In genomic region chr4:143413621-143414020, GRCm38 (mm10) we compare ENCODE assay signal across 21 mouse cellular contexts. TPM values are rescaled to one million over a fixed set of nuclear protein-coding genes. Genes with fewer than 3 reads are reported as not detected.
A peak's percentile ranks its signal among the peaks of the same experiment; 100 is the strongest.
DNase-seq lines count a peak whose midpoint lies in the region; ATAC-seq lines count a peak whose summit lies in the region.
"Had no signal": no experiment of that assay in that cellular context is flagged by ENCODE, and none has a peak within 500 bp of the region (broad histone marks: within the 10 kb centered on the region; RNA-seq: fewer than 3 reads in every experiment).

No protein-coding gene starts in this region.

- H3K9me3 ChIP-seq in hindbrain, embryonic 10.5 days = peaks cover 6% of the 10 kb centered on the region
- H3K9me3 ChIP-seq in hindbrain, embryonic 16.5 days (ENCODE audit: control insufficient read depth, low read length) = no peaks in the 10 kb centered on the region
- no peaks in the 10 kb centered on the region for H3K9me3 ChIP-seq in midbrain, embryonic 12.5 days
- no peaks in the 10 kb centered on the region; the same call in 1 of the 2 replicates for H3K9me3 ChIP-seq in midbrain, embryonic 13.5 days
- H3K9me3 ChIP-seq in neural tube, embryonic 15.5 days (replicated peaks) = no peaks in the 10 kb centered on the region

- peaks cover 47% of the 10 kb centered on the region for H3K36me3 ChIP-seq in hindbrain, embryonic 10.5 days
- H3K36me3 ChIP-seq in hindbrain, embryonic 16.5 days (ENCODE audit: control insufficient read depth, insufficient read depth, low read length) = peaks cover 33% of the 10 kb centered on the region
- H3K36me3 ChIP-seq in midbrain, embryonic 12.5 days = peaks cover 45% of the 10 kb centered on the region
- H3K36me3 ChIP-seq in midbrain, embryonic 13.5 days = peaks cover 45% of the 10 kb centered on the region
- peaks cover 45% of the 10 kb centered on the region for H3K36me3 ChIP-seq in neural tube, embryonic 15.5 days

- no peaks in the 10 kb centered on the region for H3K27me3 ChIP-seq in hindbrain, embryonic 10.5 days (ENCODE audit: insufficient read depth, poor library complexity, severe bottlenecking)
- no peaks in the 10 kb centered on the region for H3K27me3 ChIP-seq in hindbrain, embryonic 16.5 days (replicated peaks; ENCODE audit: control insufficient read depth, insufficient read depth, low read length)
- 0 out of 2 replicates have a peak, but pooled peaks cover 7% of the 10 kb centered on the region for H3K27me3 ChIP-seq in midbrain, embryonic 12.5 days
- H3K27me3 ChIP-seq in midbrain, embryonic 13.5 days = peaks cover 2% of the 10 kb centered on the region; the same call in 1 of the 2 replicates
- peaks cover 6% of the 10 kb centered on the region; the same call in 1 of the 2 replicates for H3K27me3 ChIP-seq in neural tube, embryonic 15.5 days (replicated peaks)
- H3K27me3 ChIP-seq: limb, embryonic 12.5 days had no signal

- H3K27ac ChIP-seq in hindbrain, embryonic 10.5 days = no peak overlapping the region
- H3K27ac ChIP-seq in hindbrain, embryonic 16.5 days (ENCODE audit: low read depth, low read length) = no peak overlapping the region
- H3K27ac ChIP-seq in midbrain, embryonic 12.5 days (replicated peaks) = no peak overlapping the region
- no peak overlapping the region for H3K27ac ChIP-seq in midbrain, embryonic 13.5 days
- no peak overlapping the region for H3K27ac ChIP-seq in neural tube, embryonic 15.5 days (replicated peaks)

- ATAC-seq in hindbrain, embryonic 16.5 days = no peak
- ATAC-seq in midbrain, embryonic 12.5 days (ENCODE audit: low FRiP score, low read depth) = no peak
- ATAC-seq in midbrain, embryonic 13.5 days = no peak
- no peak for ATAC-seq in neural tube, embryonic 15.5 days (ENCODE audit: low FRiP score)
- ATAC-seq: liver, postnatal 0 days had no signal

- WGBS in hindbrain, embryonic 10.5 days = 97% methylated on average over 1 of the region's 1 CpGs
- 98% methylated on average over 1 of the region's 1 CpGs for WGBS in hindbrain, embryonic 16.5 days
- 100% methylated on average over 1 of the region's 1 CpGs for WGBS in midbrain, embryonic 12.5 days
- 93% methylated on average over 1 of the region's 1 CpGs for WGBS in midbrain, embryonic 13.5 days
- WGBS in neural tube, embryonic 15.5 days = 96% methylated on average over 1 of the region's 1 CpGs

- no peak overlapping the region; the same call in 1 of the 2 replicates for H3K4me2 ChIP-seq in hindbrain, embryonic 16.5 days (ENCODE audit: low read length)
- peak overlapping the region; percentile 57 for H3K4me2 ChIP-seq in midbrain, embryonic 12.5 days (replicated peaks)
- no peak overlapping the region for H3K4me2 ChIP-seq in midbrain, embryonic 13.5 days (replicated peaks)
- H3K4me2 ChIP-seq in neural tube, embryonic 15.5 days = peak overlapping the region; percentile 67; the same call in 1 of the 2 replicates

- peak overlapping the region; percentile 53 for H3K4me3 ChIP-seq in hindbrain, embryonic 10.5 days
- H3K4me3 ChIP-seq in hindbrain, embryonic 16.5 days (ENCODE audit: low read length) = no peak overlapping the region
- H3K4me3 ChIP-seq in midbrain, embryonic 12.5 days = no peak overlapping the region
- no peak overlapping the region for H3K4me3 ChIP-seq in midbrain, embryonic 13.5 days (replicated peaks)
- no peak overlapping the region for H3K4me3 ChIP-seq in neural tube, embryonic 15.5 days (replicated peaks)

- peaks cover 6% of the 10 kb centered on the region for H3K4me1 ChIP-seq in hindbrain, embryonic 10.5 days (replicated peaks)
- no peaks in the 10 kb centered on the region for H3K4me1 ChIP-seq in hindbrain, embryonic 16.5 days (ENCODE audit: control insufficient read depth, insufficient read depth, low read depth, low read length)
- peaks cover 4% of the 10 kb centered on the region for H3K4me1 ChIP-seq in midbrain, embryonic 12.5 days
- H3K4me1 ChIP-seq in midbrain, embryonic 13.5 days (replicated peaks) = peaks cover 10% of the 10 kb centered on the region
- peaks cover 8% of the 10 kb centered on the region for H3K4me1 ChIP-seq in neural tube, embryonic 15.5 days
- H3K4me1 ChIP-seq: limb, embryonic 12.5 days had no signal

- no peak overlapping the region for H3K9ac ChIP-seq in hindbrain, embryonic 16.5 days (ENCODE audit: low read depth, low read length)
- H3K9ac ChIP-seq in midbrain, embryonic 12.5 days (replicated peaks) = no peak overlapping the region
- H3K9ac ChIP-seq in midbrain, embryonic 13.5 days (replicated peaks) = no peak overlapping the region
- H3K9ac ChIP-seq in neural tube, embryonic 15.5 days (replicated peaks) = no peak overlapping the region
- H3K9ac ChIP-seq: limb, embryonic 12.5 days had no signal

- DNase-seq in hindbrain, embryonic 10.5 days (ENCODE audit: low spot score) = no peak
- DNase-seq in induced T-regulatory cell, adult 2 months (ENCODE audit: low read depth) = peak; percentile 12
- DNase-seq in cerebellum, postnatal 4 days (ENCODE audit: low spot score in 2 of 2) = no peak
- DNase-seq: adrenal gland, postnatal 10 days; cerebellum, adult 11 months; cerebellum, postnatal 25 days; gastrocnemius, postnatal 10 days; kidney, postnatal 10 days; liver, postnatal 0 days; lung, postnatal 14 days; thymus, postnatal 14 days had no signal

RNA-seq across cellular contexts. Expression of gene Pramef8, which starts 1.4 kb away (rescaled TPM):
- 18.2 and 21.9 TPM in 2 replicates for polyA plus RNA-seq in hindbrain, embryonic 10.5 days (2016; fragmentation: Nextera tagmentation; extraction: Ambion mirVana)
- 21.7 and 23.2 TPM in 2 replicates for polyA plus RNA-seq in hindbrain, embryonic 16.5 days (2015; fragmentation: Nextera tagmentation; extraction: Ambion mirVana)
- polyA plus RNA-seq in midbrain, embryonic 12.5 days (2016; fragmentation: Nextera tagmentation; extraction: Ambion mirVana) = 22.0 and 23.1 TPM in 2 replicates
- 26.0 and 27.5 TPM in 2 replicates for polyA plus RNA-seq in midbrain, embryonic 13.5 days (2015; fragmentation: Nextera tagmentation; extraction: Ambion mirVana)
- polyA plus RNA-seq in neural tube, embryonic 15.5 days (2015; fragmentation: Nextera tagmentation; extraction: Ambion mirVana) = 17.7 and 20.7 TPM in 2 replicates

RNA-seq across cellular contexts. Expression of gene Pramel1, which starts 19.4 kb away (rescaled TPM):
- polyA plus RNA-seq in hindbrain, embryonic 10.5 days (2016; fragmentation: Nextera tagmentation; extraction: Ambion mirVana) = not detected in 2 replicates
- polyA plus RNA-seq in hindbrain, embryonic 16.5 days (2015; fragmentation: Nextera tagmentation; extraction: Ambion mirVana) = not detected in 2 replicates
- not detected in 2 replicates for polyA plus RNA-seq in midbrain, embryonic 12.5 days (2016; fragmentation: Nextera tagmentation; extraction: Ambion mirVana)
- not detected in 2 replicates for polyA plus RNA-seq in midbrain, embryonic 13.5 days (2015; fragmentation: Nextera tagmentation; extraction: Ambion mirVana)
- not detected in 2 replicates for polyA plus RNA-seq in neural tube, embryonic 15.5 days (2015; fragmentation: Nextera tagmentation; extraction: Ambion mirVana)
- polyA plus RNA-seq: brain, embryonic 14.5 days; erythroblast, embryonic 14.5 days; heart, postnatal 0 days; intestine, embryonic 16.5 days; limb, embryonic 12.5 days; liver, postnatal 0 days; stomach, postnatal 0 days had no signal

RNA-seq across cellular contexts. Expression of gene Oog4, which starts 36.5 kb away (rescaled TPM):
- not detected in 2 replicates for polyA plus RNA-seq in hindbrain, embryonic 10.5 days (2016; fragmentation: Nextera tagmentation; extraction: Ambion mirVana)
- not detected in 2 replicates for polyA plus RNA-seq in hindbrain, embryonic 16.5 days (2015; fragmentation: Nextera tagmentation; extraction: Ambion mirVana)
- polyA plus RNA-seq in midbrain, embryonic 12.5 days (2016; fragmentation: Nextera tagmentation; extraction: Ambion mirVana) = not detected in 2 replicates
- polyA plus RNA-seq in midbrain, embryonic 13.5 days (2015; fragmentation: Nextera tagmentation; extraction: Ambion mirVana) = not detected in 2 replicates
- polyA plus RNA-seq in neural tube, embryonic 15.5 days (2015; fragmentation: Nextera tagmentation; extraction: Ambion mirVana) = not detected in 2 replicates
- polyA plus RNA-seq: brain, embryonic 14.5 days; erythroblast, embryonic 14.5 days; heart, postnatal 0 days; intestine, embryonic 16.5 days; limb, embryonic 12.5 days; liver, postnatal 0 days; stomach, postnatal 0 days had no signal

Comparison
In these comparisons a context has a peak if more than half of its experiments do, and no peak if none do; other contexts are left out.
1. H3K4me2 ChIP-seq: peak in midbrain, embryonic 12.5 days (single experiment) and neural tube, embryonic 15.5 days (single experiment); none in hindbrain, embryonic 16.5 days (single experiment) and midbrain, embryonic 13.5 days (single experiment).